Mouse (Mus musculus): ENCODE data around the gene Acr.

Acr gene

DNA sequence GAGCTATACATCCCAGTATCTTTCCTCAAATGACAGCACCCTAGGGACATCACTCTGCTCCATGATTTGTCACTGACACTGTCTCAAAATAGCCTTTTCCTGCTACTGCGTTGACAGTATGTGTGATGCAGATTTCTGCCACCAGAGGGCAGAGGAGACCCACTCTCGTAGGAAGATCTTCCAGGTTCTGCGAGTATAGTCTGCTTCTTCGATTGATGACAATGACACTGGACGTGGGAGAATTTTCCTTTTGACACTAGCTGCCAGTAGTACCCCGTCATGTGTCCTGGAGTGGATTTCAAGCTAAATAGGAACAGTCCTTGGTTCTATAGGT is 55.5 kb downstream of the Acr start:
- peak; percentile 54 for DNase-seq
